Mouse (Mus musculus) embryonic fibroblast, embryonic 13.5 days (primary cell): ENCODE measurements around the gene Dpp10. TPM values are rescaled to one million over a fixed set of nuclear protein-coding genes. Genes with fewer than 3 reads are reported as not detected.

ENCODE experiments used
- H3K27ac ChIP-seq: 2 replicates; pipeline ENCODE4 v1.5.1; 2012; ENCODE audit warnings: low read length, control low read depth, inconsistent platforms; ENCODE audit not compliant: insufficient read depth
- H3K4me1 ChIP-seq: 2 replicates; pipeline ENCODE4 v1.6.1; 2011; ENCODE audit warnings: low read length; ENCODE audit not compliant: control insufficient read depth, insufficient read depth
- H3K4me3 ChIP-seq: 2 replicates; pipeline ENCODE4 v1.5.1; 2011; ENCODE audit warnings: mild to moderate bottlenecking, control low read depth, low read length; ENCODE audit not compliant: insufficient read depth
- CTCF ChIP-seq: IDR thresholded peaks from 2 replicates; pipeline ENCODE4 v1.5.1; 2011; ENCODE audit warnings: mild to moderate bottlenecking, control low read depth, low read length, moderate library complexity, borderline replicate concordance; ENCODE audit not compliant: insufficient read depth
- POLR2A ChIP-seq: IDR thresholded peaks from 2 replicates; pipeline ENCODE4 v1.6.1; 2011; ENCODE audit warnings: low read depth, mild to moderate bottlenecking, control low read depth, low read length, moderate library complexity
- polyA plus RNA-seq: library from polyadenylated mRNA; stranded (reverse); fragments of >200 nt; gene quantifications from 2 replicates; pipeline ENCODE4 v1.2.4, GENCODE M21; 2011; ENCODE audit warnings: low read depth; ENCODE audit not compliant: missing spikeins, insufficient read length

Gene Dpp10
- polyA plus RNA-seq, 1 experiment = not detected

GRCm38 (mm10) chr1:123337877-123338276 is 707.5 kb downstream of the Dpp10 start:
- no peak for TF ChIP-seq CTCF
- TF ChIP-seq POLR2A = no peak
- Histone ChIP-seq H3K4me1 (no peaks in the 10 kb centered on the region), H3K4me3 (no peak overlapping the region), H3K27ac (no peak overlapping the region)

- Histone ChIP-seq H3K4me3 (no peak overlapping the region), H3K4me1 (no peaks in the 10 kb centered on the region)
- no peak for TF ChIP-seq POLR2A
- TF ChIP-seq CTCF = no peak
These were observed 728.5 kb downstream of the Dpp10 start for GRCm38 (mm10) chr1:123316886-123317285.

More at GRCm38 (mm10) chr1:123316886-123317285, 728.5 kb downstream of the Dpp10 start:
- H3K27ac ChIP-seq = no peak overlapping the region
